Mouse (Mus musculus): ENCODE measurements around the gene S100a8. TPM values are rescaled to one million over a fixed set of nuclear protein-coding genes. Genes with fewer than 3 reads are reported as not detected.

The S100a8 gene
- total and polyA plus RNA-seq, 2 experiments: 0.54 to 1.4 TPM

GRCm38 (mm10) chr3:90657405-90657804 lies 11.4 kb upstream of the S100a8 start:
- DNase-seq (ENCODE audit: extremely low read depth, low read depth, low spot score): no peak
- H3K36me3 ChIP-seq (ENCODE audit: control insufficient read depth, insufficient read depth, low read length): no peaks in the 10 kb centered on the region
- TF ChIP-seq POLR2A (IDR thresholded peaks at IDR 0.05; ENCODE audit: extremely low read depth, insufficient read depth, low read length) (no peak), CTCF (IDR thresholded peaks at IDR 0.05; ENCODE audit: low read depth, low read length) (no peak)
- no peak overlapping the region for H3K27ac ChIP-seq (replicated peaks; ENCODE audit: insufficient read depth, low read depth, low read length)
- H3K27me3 ChIP-seq (ENCODE audit: control insufficient read depth, insufficient read depth, low read length): no peaks in the 10 kb centered on the region
- no peak overlapping the region for H3K9ac ChIP-seq (ENCODE audit: low read depth, low read length)
- H3K4me3 ChIP-seq (ENCODE audit: insufficient read depth, low read depth, low read length): no peak overlapping the region
- H3K4me1 ChIP-seq (ENCODE audit: control insufficient read depth, insufficient read depth, low read length): no peaks in the 10 kb centered on the region
- H3K79me2 ChIP-seq (ENCODE audit: control insufficient read depth, insufficient read depth, low read length): no peaks in the 10 kb centered on the region
- 67% methylated on average over 4 of the region's 4 CpGs for WGBS

GRCm38 (mm10) chr3:90659364-90660044 lies 9.3 kb upstream of the S100a8 start:
- H3K27ac ChIP-seq (replicated peaks; ENCODE audit: insufficient read depth, low read depth, low read length): no peak overlapping the region
- no peak for DNase-seq (ENCODE audit: extremely low read depth, low read depth, low spot score)
- H3K36me3 ChIP-seq (ENCODE audit: control insufficient read depth, insufficient read depth, low read length): no peaks in the 10 kb centered on the region

GRCm38 (mm10) chr3:90664219-90664618 lies 4.6 kb upstream of the S100a8 start:
- TF ChIP-seq CTCF (IDR thresholded peaks at IDR 0.05; ENCODE audit: low read depth, low read length) (peak; percentile 30; the same call in 1 of the 2 replicates), POLR2A (IDR thresholded peaks at IDR 0.05; ENCODE audit: extremely low read depth, insufficient read depth, low read length) (no peak)
- 87% methylated on average over 2 of the region's 2 CpGs for WGBS
- no peaks in the 10 kb centered on the region for H3K79me2 ChIP-seq (ENCODE audit: control insufficient read depth, insufficient read depth, low read length)
- no peaks in the 10 kb centered on the region for H3K36me3 ChIP-seq (ENCODE audit: control insufficient read depth, insufficient read depth, low read length)
- no peak overlapping the region for H3K9ac ChIP-seq (ENCODE audit: low read depth, low read length)
- H3K4me3 ChIP-seq (ENCODE audit: insufficient read depth, low read depth, low read length): no peak overlapping the region
- DNase-seq (ENCODE audit: extremely low read depth, low read depth, low spot score): peak; percentile 40
- H3K27ac ChIP-seq (replicated peaks; ENCODE audit: insufficient read depth, low read depth, low read length): no peak overlapping the region
- no peaks in the 10 kb centered on the region for H3K27me3 ChIP-seq (ENCODE audit: control insufficient read depth, insufficient read depth, low read length)
- H3K4me1 ChIP-seq (ENCODE audit: control insufficient read depth, insufficient read depth, low read length): no peaks in the 10 kb centered on the region

More at GRCm38 (mm10) chr3:90659364-90660044, 9.3 kb upstream of the S100a8 start:
- Histone ChIP-seq H3K9ac (ENCODE audit: low read depth, low read length) (no peak overlapping the region), H3K79me2 (ENCODE audit: control insufficient read depth, insufficient read depth, low read length) (no peaks in the 10 kb centered on the region), H3K27me3 (ENCODE audit: control insufficient read depth, insufficient read depth, low read length) (no peaks in the 10 kb centered on the region), H3K4me1 (ENCODE audit: control insufficient read depth, insufficient read depth, low read length) (no peaks in the 10 kb centered on the region), H3K4me3 (ENCODE audit: insufficient read depth, low read depth, low read length) (no peak overlapping the region)
- TF ChIP-seq CTCF (IDR thresholded peaks at IDR 0.05; ENCODE audit: low read depth, low read length): no peak
- TF ChIP-seq POLR2A (IDR thresholded peaks at IDR 0.05; ENCODE audit: extremely low read depth, insufficient read depth, low read length): no peak

- WGBS: 42% methylated on average over 3 of the region's 3 CpGs
- Histone ChIP-seq H3K9ac (ENCODE audit: low read depth, low read length) (no peak overlapping the region), H3K79me2 (ENCODE audit: control insufficient read depth, insufficient read depth, low read length) (no peaks in the 10 kb centered on the region), H3K36me3 (ENCODE audit: control insufficient read depth, insufficient read depth, low read length) (no peaks in the 10 kb centered on the region), H3K4me1 (ENCODE audit: control insufficient read depth, insufficient read depth, low read length) (no peaks in the 10 kb centered on the region), H3K27ac (replicated peaks; ENCODE audit: insufficient read depth, low read depth, low read length) (no peak overlapping the region), H3K4me3 (ENCODE audit: insufficient read depth, low read depth, low read length) (no peak overlapping the region), H3K27me3 (ENCODE audit: control insufficient read depth, insufficient read depth, low read length) (no peaks in the 10 kb centered on the region; the same call in 1 of the 2 replicates)
- no peak for TF ChIP-seq CTCF (IDR thresholded peaks at IDR 0.05; ENCODE audit: low read depth, low read length)
- no peak for TF ChIP-seq POLR2A (IDR thresholded peaks at IDR 0.05; ENCODE audit: extremely low read depth, insufficient read depth, low read length)
- DNase-seq (ENCODE audit: extremely low read depth, low read depth, low spot score): no peak
These were observed 9.9 kb downstream of the S100a8 start for GRCm38 (mm10) chr3:90678656-90679055.

GRCm38 (mm10) chr3:90683929-90684328 lies 15.2 kb downstream of the S100a8 start:
- H3K4me3 ChIP-seq (ENCODE audit: insufficient read depth, low read depth, low read length): no peak overlapping the region
- H3K27me3 ChIP-seq (ENCODE audit: control insufficient read depth, insufficient read depth, low read length): no peaks in the 10 kb centered on the region; the same call in 1 of the 2 replicates
- DNase-seq (ENCODE audit: extremely low read depth, low read depth, low spot score): no peak
- no peaks in the 10 kb centered on the region for H3K4me1 ChIP-seq (ENCODE audit: control insufficient read depth, insufficient read depth, low read length)
- 93% methylated on average over 3 of the region's 3 CpGs for WGBS
- TF ChIP-seq POLR2A (IDR thresholded peaks at IDR 0.05; ENCODE audit: extremely low read depth, insufficient read depth, low read length): no peak
- no peak for TF ChIP-seq CTCF (IDR thresholded peaks at IDR 0.05; ENCODE audit: low read depth, low read length)
- H3K27ac ChIP-seq (replicated peaks; ENCODE audit: insufficient read depth, low read depth, low read length): no peak overlapping the region
- H3K36me3 ChIP-seq (ENCODE audit: control insufficient read depth, insufficient read depth, low read length): no peaks in the 10 kb centered on the region
- no peak overlapping the region for H3K9ac ChIP-seq (ENCODE audit: low read depth, low read length)
- no peaks in the 10 kb centered on the region for H3K79me2 ChIP-seq (ENCODE audit: control insufficient read depth, insufficient read depth, low read length)

- H3K9ac ChIP-seq (ENCODE audit: low read depth, low read length): no peak overlapping the region
- H3K27me3 ChIP-seq (ENCODE audit: control insufficient read depth, insufficient read depth, low read length): no peaks in the 10 kb centered on the region; the same call in 1 of the 2 replicates
- no peaks in the 10 kb centered on the region for H3K36me3 ChIP-seq (ENCODE audit: control insufficient read depth, insufficient read depth, low read length)
- 82% methylated on average over 2 of the region's 2 CpGs for WGBS
- H3K79me2 ChIP-seq (ENCODE audit: control insufficient read depth, insufficient read depth, low read length): no peaks in the 10 kb centered on the region
- TF ChIP-seq CTCF (IDR thresholded peaks at IDR 0.05; ENCODE audit: low read depth, low read length): no peak
- TF ChIP-seq POLR2A (IDR thresholded peaks at IDR 0.05; ENCODE audit: extremely low read depth, insufficient read depth, low read length): no peak
- H3K4me3 ChIP-seq (ENCODE audit: insufficient read depth, low read depth, low read length): no peak overlapping the region
- H3K4me1 ChIP-seq (ENCODE audit: control insufficient read depth, insufficient read depth, low read length): no peaks in the 10 kb centered on the region
- DNase-seq (ENCODE audit: extremely low read depth, low read depth, low spot score): no peak
- H3K27ac ChIP-seq (replicated peaks; ENCODE audit: insufficient read depth, low read depth, low read length): no peak overlapping the region
These were observed 18.1 kb downstream of the S100a8 start for GRCm38 (mm10) chr3:90686835-90687234.
